Mouse (Mus musculus): Measurements from ENCODE around the gene Slf2. TPM values are rescaled to one million over a fixed set of nuclear protein-coding genes. Genes with fewer than 3 reads are reported as not detected.

The Slf2 gene
- polyA plus RNA-seq, 1 experiment = 36.4 TPM

- H3K27me3 ChIP-seq (ENCODE audit: control insufficient read depth, insufficient read depth, low read length) = no peaks in the 10 kb centered on the region
- WGBS = 86% methylated on average over 3 of the region's 3 CpGs
- no peaks in the 10 kb centered on the region for H3K4me1 ChIP-seq (ENCODE audit: control insufficient read depth, insufficient read depth, low read length)
- H3K4me3 ChIP-seq (replicated peaks; ENCODE audit: insufficient read depth, low read depth, low read length) = no peak overlapping the region
- DNase-seq = no peak
- no peak for TF ChIP-seq CTCF (IDR thresholded peaks at IDR 0.05; ENCODE audit: borderline replicate concordance, insufficient read depth, low read depth, low read length)
- no peak for TF ChIP-seq POLR2A (IDR thresholded peaks at IDR 0.05; ENCODE audit: borderline replicate concordance, insufficient read depth, low read length)
- H3K27ac ChIP-seq (ENCODE audit: insufficient read depth, low read length) = no peak overlapping the region
Observed at GRCm38 (mm10) chr19:44968329-44968728, 37.4 kb downstream of the Slf2 start.

GRCm38 (mm10) chr19:44976636-44977035 is 45.7 kb downstream of the Slf2 start:
- no peak overlapping the region for H3K4me3 ChIP-seq (replicated peaks; ENCODE audit: insufficient read depth, low read depth, low read length)
- no peak for DNase-seq
- H3K27me3 ChIP-seq (ENCODE audit: control insufficient read depth, insufficient read depth, low read length) = no peaks in the 10 kb centered on the region
- no peak for TF ChIP-seq POLR2A (IDR thresholded peaks at IDR 0.05; ENCODE audit: borderline replicate concordance, insufficient read depth, low read length)
- TF ChIP-seq CTCF (IDR thresholded peaks at IDR 0.05; ENCODE audit: borderline replicate concordance, insufficient read depth, low read depth, low read length) = no peak
- no peak overlapping the region for H3K27ac ChIP-seq (ENCODE audit: insufficient read depth, low read length)
- no peaks in the 10 kb centered on the region for H3K4me1 ChIP-seq (ENCODE audit: control insufficient read depth, insufficient read depth, low read length)
- WGBS = 77% methylated on average over 6 of the region's 6 CpGs

DNA sequence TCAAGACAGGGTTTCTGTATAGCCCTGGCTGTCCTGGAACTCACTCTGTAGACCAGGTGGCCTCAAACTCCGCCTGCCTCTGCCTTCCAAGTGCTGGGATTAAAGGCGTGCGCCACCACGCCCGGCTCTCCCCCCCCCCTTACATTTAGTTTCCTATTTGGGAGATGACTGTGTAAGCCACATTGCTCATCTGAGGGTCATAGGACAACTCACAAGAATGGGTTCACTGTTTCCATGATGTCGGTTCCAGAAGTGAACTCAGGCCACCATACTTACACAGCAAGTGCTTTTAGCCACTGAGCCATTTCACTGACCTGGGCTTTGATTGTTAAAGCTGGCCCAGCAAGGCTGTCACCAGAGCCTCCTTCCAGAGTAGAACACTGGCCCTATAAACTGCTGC is 46.2 kb downstream of the Slf2 start:
- WGBS = 85% methylated on average over 6 of the region's 6 CpGs
- no peak for DNase-seq
- no peaks in the 10 kb centered on the region for H3K4me1 ChIP-seq (ENCODE audit: control insufficient read depth, insufficient read depth, low read length)
- H3K27ac ChIP-seq (ENCODE audit: insufficient read depth, low read length) = no peak overlapping the region
- no peak overlapping the region for H3K4me3 ChIP-seq (replicated peaks; ENCODE audit: insufficient read depth, low read depth, low read length)
- TF ChIP-seq CTCF (IDR thresholded peaks at IDR 0.05; ENCODE audit: borderline replicate concordance, insufficient read depth, low read depth, low read length) = no peak
- TF ChIP-seq POLR2A (IDR thresholded peaks at IDR 0.05; ENCODE audit: borderline replicate concordance, insufficient read depth, low read length) = no peak
- H3K27me3 ChIP-seq (ENCODE audit: control insufficient read depth, insufficient read depth, low read length) = no peaks in the 10 kb centered on the region

DNA sequence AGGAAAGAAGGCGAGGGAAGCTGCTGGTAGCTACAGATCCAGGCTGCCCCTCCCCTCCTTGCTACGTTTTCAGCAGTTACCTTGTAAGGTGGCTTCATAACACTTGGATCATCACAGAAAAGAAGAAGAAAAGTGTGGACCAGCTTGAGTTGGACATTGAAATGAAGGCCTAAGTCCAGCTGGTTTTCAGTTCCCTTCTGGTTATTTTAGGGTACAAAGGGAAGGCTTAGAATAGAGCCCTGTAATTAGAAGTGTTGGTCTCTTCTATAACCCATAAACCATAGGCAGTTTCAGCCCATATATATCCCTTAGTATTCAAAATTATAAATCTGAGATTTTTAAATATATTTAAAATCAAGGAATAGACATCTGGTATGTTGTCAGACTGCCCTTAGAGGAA is 49.8 kb downstream of the Slf2 start:
- no peak for DNase-seq
- 80% methylated on average over 2 of the region's 2 CpGs for WGBS
- Histone ChIP-seq H3K27ac (ENCODE audit: insufficient read depth, low read length) (no peak overlapping the region), H3K4me3 (replicated peaks; ENCODE audit: insufficient read depth, low read depth, low read length) (no peak overlapping the region), H3K27me3 (ENCODE audit: control insufficient read depth, insufficient read depth, low read length) (no peaks in the 10 kb centered on the region), H3K4me1 (ENCODE audit: control insufficient read depth, insufficient read depth, low read length) (no peaks in the 10 kb centered on the region)
- no peak for TF ChIP-seq CTCF (IDR thresholded peaks at IDR 0.05; ENCODE audit: borderline replicate concordance, insufficient read depth, low read depth, low read length)
- TF ChIP-seq POLR2A (IDR thresholded peaks at IDR 0.05; ENCODE audit: borderline replicate concordance, insufficient read depth, low read length) = no peak

DNA sequence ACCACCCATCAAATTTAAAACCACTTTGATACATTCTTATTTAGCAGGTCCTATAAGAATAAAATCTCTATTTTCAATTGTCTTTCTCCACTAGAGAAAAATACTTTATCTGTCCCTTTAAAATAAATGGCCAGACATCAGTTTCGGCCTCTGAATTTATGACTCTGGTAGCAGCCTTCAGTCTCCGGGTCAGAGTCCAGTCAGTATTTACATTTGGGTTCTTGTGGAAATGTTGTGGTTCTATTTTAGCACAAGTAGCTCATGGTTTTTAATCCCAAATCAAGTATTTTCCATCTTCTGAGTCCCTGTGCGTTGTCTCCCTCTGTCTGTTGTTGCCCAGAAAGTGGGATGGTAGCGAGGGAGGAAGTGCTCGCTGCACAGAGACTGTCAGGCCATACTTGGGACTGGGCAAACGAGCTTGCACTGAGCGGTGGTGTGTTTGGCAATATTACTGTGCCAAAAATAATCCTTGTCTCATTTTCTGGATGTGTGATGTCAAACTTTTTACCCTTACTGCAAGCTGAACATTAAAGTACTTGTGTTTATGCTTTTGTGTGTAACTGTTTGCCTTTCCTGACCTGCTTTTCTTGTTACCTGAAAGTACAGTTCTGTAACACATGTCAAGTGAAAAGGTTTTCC is 51.6 kb downstream of the Slf2 start:
- no peak overlapping the region for H3K27ac ChIP-seq (ENCODE audit: insufficient read depth, low read length)
- no peak for DNase-seq
- TF ChIP-seq POLR2A (IDR thresholded peaks at IDR 0.05; ENCODE audit: borderline replicate concordance, insufficient read depth, low read length) = no peak
- TF ChIP-seq CTCF (IDR thresholded peaks at IDR 0.05; ENCODE audit: borderline replicate concordance, insufficient read depth, low read depth, low read length) = no peak
- no peaks in the 10 kb centered on the region for H3K27me3 ChIP-seq (ENCODE audit: control insufficient read depth, insufficient read depth, low read length)
- no peak overlapping the region for H3K4me3 ChIP-seq (replicated peaks; ENCODE audit: insufficient read depth, low read depth, low read length)
- WGBS = 71% methylated on average over 7 of the region's 7 CpGs
- no peaks in the 10 kb centered on the region for H3K4me1 ChIP-seq (ENCODE audit: control insufficient read depth, insufficient read depth, low read length)

- TF ChIP-seq POLR2A (IDR thresholded peaks at IDR 0.05; ENCODE audit: borderline replicate concordance, insufficient read depth, low read length) = no peak
- TF ChIP-seq CTCF (IDR thresholded peaks at IDR 0.05; ENCODE audit: borderline replicate concordance, insufficient read depth, low read depth, low read length) = no peak
- Histone ChIP-seq H3K4me3 (replicated peaks; ENCODE audit: insufficient read depth, low read depth, low read length) (no peak overlapping the region), H3K4me1 (ENCODE audit: control insufficient read depth, insufficient read depth, low read length) (no peaks in the 10 kb centered on the region), H3K27ac (ENCODE audit: insufficient read depth, low read length) (no peak overlapping the region), H3K27me3 (ENCODE audit: control insufficient read depth, insufficient read depth, low read length) (no peaks in the 10 kb centered on the region)
- no peak for DNase-seq
- WGBS = 86% methylated on average over 6 of the region's 6 CpGs
Observed at GRCm38 (mm10) chr19:44983366-44983765, 52.4 kb downstream of the Slf2 start.

DNA sequence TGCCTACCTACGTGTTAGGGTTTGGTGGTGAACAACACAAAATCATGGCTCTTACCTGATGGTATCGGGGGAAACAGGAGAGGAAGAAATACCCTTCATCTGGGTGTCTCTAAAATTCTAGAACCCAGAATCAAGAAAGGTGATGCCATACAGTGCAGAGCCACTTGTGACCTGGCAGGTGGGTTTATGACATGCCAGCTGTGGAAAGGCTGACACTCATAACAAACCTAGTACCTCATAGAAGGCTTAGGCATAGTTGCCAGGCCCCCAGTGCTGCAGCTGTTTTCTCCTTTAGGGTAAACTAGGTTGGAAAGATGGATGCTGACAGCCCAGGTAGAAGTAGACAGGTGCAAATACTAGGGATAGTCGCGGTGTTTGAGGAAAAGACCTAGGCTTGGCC is 53.5 kb downstream of the Slf2 start:
- no peak overlapping the region for H3K4me3 ChIP-seq (replicated peaks; ENCODE audit: insufficient read depth, low read depth, low read length)
- H3K27me3 ChIP-seq (ENCODE audit: control insufficient read depth, insufficient read depth, low read length) = no peaks in the 10 kb centered on the region
- H3K27ac ChIP-seq (ENCODE audit: insufficient read depth, low read length) = no peak overlapping the region
- 90% methylated on average over 4 of the region's 4 CpGs for WGBS
- TF ChIP-seq POLR2A (IDR thresholded peaks at IDR 0.05; ENCODE audit: borderline replicate concordance, insufficient read depth, low read length) = no peak
- DNase-seq = no peak
- no peaks in the 10 kb centered on the region for H3K4me1 ChIP-seq (ENCODE audit: control insufficient read depth, insufficient read depth, low read length)

DNA sequence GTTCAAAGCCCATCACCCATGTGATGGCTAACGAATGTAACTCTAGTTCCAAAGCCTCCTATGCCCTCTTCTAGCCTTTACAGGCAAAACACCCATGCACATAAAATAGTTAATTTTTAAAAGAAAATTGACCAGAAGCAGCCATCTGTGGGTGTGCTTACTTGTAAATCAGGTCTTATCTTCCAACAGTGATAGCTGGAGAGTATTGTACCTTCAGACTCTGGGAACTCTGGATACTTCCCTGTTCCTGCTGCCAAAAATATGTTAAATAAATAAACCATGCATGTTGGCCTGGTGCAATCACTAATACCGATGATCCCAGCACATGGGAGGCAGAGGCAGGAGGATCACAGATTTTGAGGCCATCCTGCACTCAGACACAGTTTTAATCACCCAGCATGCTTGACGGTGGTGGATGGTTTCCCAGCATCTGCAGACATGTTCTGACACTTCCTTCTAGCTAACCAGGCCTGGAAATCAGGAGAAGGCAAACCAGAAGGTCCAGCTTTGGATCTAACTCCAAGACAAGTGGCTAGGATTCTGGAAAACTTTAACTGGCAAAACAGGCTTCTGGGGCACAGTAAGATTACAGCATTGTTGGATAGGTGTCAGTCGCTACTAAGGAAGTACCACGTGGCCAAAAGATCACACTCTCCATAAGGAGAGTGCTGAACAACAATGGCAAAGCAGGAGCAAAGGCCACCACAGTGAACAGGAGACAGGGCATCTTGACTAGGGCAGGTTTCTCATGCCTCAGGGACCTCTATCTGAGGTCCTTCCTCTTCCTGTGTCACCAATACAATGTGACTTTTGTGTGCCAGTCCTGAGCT is 54.4 kb downstream of the Slf2 start:
- no peak overlapping the region for H3K4me3 ChIP-seq (replicated peaks; ENCODE audit: insufficient read depth, low read depth, low read length)
- WGBS = 70% methylated on average over 5 of the region's 5 CpGs
- TF ChIP-seq CTCF (IDR thresholded peaks at IDR 0.05; ENCODE audit: borderline replicate concordance, insufficient read depth, low read depth, low read length) = no peak
- TF ChIP-seq POLR2A (IDR thresholded peaks at IDR 0.05; ENCODE audit: borderline replicate concordance, insufficient read depth, low read length) = no peak
- DNase-seq = no peak
- H3K27me3 ChIP-seq (ENCODE audit: control insufficient read depth, insufficient read depth, low read length) = no peaks in the 10 kb centered on the region
- H3K4me1 ChIP-seq (ENCODE audit: control insufficient read depth, insufficient read depth, low read length) = peaks cover 3% of the 10 kb centered on the region; the same call in 1 of the 2 replicates
- H3K27ac ChIP-seq (ENCODE audit: insufficient read depth, low read length) = no peak overlapping the region
